Mouse (Mus musculus) olfactory bulb, adult 2 months (tissue): ENCODE measurements around the gene Fbxl13. TPM values are rescaled to one million over a fixed set of nuclear protein-coding genes. Genes with fewer than 3 reads are reported as not detected.

Experiments used
- H3K27ac ChIP-seq: fragments of 200-500 bp; 2 replicates; pipeline ENCODE4 v1.5.1; 2012; ENCODE audit warnings: low read depth, low read length; ENCODE audit not compliant: insufficient read depth
- H3K4me1 ChIP-seq: fragments of 200-500 bp; 2 replicates; pipeline ENCODE4 v1.6.1; 2012; ENCODE audit warnings: low read length; ENCODE audit not compliant: control insufficient read depth, insufficient read depth
- H3K4me3 ChIP-seq: fragments of 200-500 bp; 2 replicates; pipeline ENCODE4 v1.5.1; 2012; ENCODE audit warnings: mild to moderate bottlenecking, low read depth, low read length, moderate library complexity; ENCODE audit not compliant: insufficient read depth
- CTCF ChIP-seq: fragments of 200-500 bp; IDR thresholded peaks from 2 replicates; pipeline ENCODE4 v1.5.1; 2012; ENCODE audit warnings: low read depth, mild to moderate bottlenecking, low read length, moderate library complexity; ENCODE audit not compliant: insufficient read depth
- POLR2A ChIP-seq: fragments of 200-500 bp; IDR thresholded peaks from 2 replicates; pipeline ENCODE4 v1.6.1; 2012; ENCODE audit warnings: mild to moderate bottlenecking, low read depth, low read length, moderate library complexity; ENCODE audit not compliant: insufficient read depth
- WGBS: fragments of 180-500 bp; shearing (Covaris S2); methylation state at CpG from one replicate; pipeline ENCODE4 v1.1.7; 2018; 5-methylcytosine and 5-hydroxymethylcytosine counted together
- polyA plus RNA-seq: library from polyadenylated mRNA; stranded (reverse); fragments of >200 nt; gene quantifications from 2 replicates; pipeline ENCODE4 v1.2.4, GENCODE M21; 2012; ENCODE audit warnings: low replicate concordance; ENCODE audit not compliant: missing spikeins, insufficient read depth, insufficient read length

Fbxl13 gene
- polyA plus RNA-seq, 1 experiment = not detected

- H3K27ac ChIP-seq = no peak overlapping the region
- WGBS = 96% methylated on average over 9 of the region's 9 CpGs
- H3K4me3 ChIP-seq = no peak overlapping the region
- TF ChIP-seq POLR2A (no peak), CTCF (no peak)
- H3K4me1 ChIP-seq = peaks cover 13% of the 10 kb centered on the region
Observed at GRCm38 (mm10) chr5:21678363-21678762, 32.9 kb upstream of the Fbxl13 start.

DNA sequence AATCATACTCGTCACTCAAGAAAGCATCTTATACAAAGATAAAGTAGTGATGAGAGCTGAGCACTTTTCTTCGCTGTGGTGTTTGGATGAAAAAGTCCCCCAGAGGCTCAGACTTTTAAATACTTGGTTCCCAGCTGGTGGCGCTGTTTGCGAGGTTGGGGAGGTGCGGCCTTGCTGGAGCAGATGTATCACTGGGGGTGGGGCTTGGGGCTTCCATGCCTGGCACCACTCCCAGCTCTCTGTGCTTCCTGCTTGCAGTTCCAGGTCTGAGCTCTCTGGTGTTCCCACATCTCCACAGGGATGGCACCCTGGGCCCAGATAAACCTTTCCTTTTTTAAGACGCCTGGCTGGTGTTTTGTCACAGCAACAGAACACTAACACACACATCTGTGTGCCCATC is 32.5 kb upstream of the Fbxl13 start:
- H3K4me3 ChIP-seq = no peak overlapping the region
- 90% methylated on average over 6 of the region's 6 CpGs for WGBS
- no peak overlapping the region for H3K27ac ChIP-seq
- peaks cover 16% of the 10 kb centered on the region for H3K4me1 ChIP-seq
- TF ChIP-seq POLR2A (no peak), CTCF (no peak)

DNA sequence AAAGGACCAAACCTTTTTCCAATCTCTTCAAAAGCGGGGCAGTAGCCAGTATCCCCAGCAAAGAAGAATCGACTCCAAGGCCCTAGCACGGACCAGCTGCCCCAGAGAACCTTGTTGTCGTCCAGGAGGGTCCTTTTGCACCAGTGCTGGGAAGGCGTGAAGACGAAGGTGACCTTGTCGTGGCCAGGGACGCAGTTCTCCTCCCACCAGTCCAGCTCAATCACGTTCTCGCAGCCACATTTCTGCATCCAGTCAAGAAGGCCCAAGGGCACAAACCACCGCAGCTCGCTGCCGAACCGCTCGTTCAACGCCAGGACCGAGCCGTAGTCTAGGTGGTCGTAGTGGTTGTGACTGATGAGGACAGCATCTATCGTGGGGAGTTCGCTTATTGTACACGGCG is 30.1 kb upstream of the Fbxl13 start:
- TF ChIP-seq CTCF (no peak), POLR2A (no peak)
- no peak overlapping the region for H3K27ac ChIP-seq
- no peak overlapping the region for H3K4me3 ChIP-seq
- peaks cover 13% of the 10 kb centered on the region for H3K4me1 ChIP-seq
- WGBS = 99% methylated on average over 23 of the region's 23 CpGs

- H3K4me3 ChIP-seq = no peak overlapping the region
- WGBS = 85% methylated on average over 12 of the region's 12 CpGs
- no peak for TF ChIP-seq CTCF
- TF ChIP-seq POLR2A = no peak
- H3K27ac ChIP-seq = no peak overlapping the region
- H3K4me1 ChIP-seq = peaks cover 10% of the 10 kb centered on the region
Observed at GRCm38 (mm10) chr5:21675019-21675418, 29.6 kb upstream of the Fbxl13 start.

- Histone ChIP-seq H3K4me3 (no peak overlapping the region), H3K4me1 (peaks cover 5% of the 10 kb centered on the region), H3K27ac (no peak overlapping the region)
- no peak for TF ChIP-seq POLR2A
- TF ChIP-seq CTCF = no peak
- WGBS = 73% methylated on average over 9 of the region's 9 CpGs
Observed at GRCm38 (mm10) chr5:21673742-21674141, 28.3 kb upstream of the Fbxl13 start.

DNA sequence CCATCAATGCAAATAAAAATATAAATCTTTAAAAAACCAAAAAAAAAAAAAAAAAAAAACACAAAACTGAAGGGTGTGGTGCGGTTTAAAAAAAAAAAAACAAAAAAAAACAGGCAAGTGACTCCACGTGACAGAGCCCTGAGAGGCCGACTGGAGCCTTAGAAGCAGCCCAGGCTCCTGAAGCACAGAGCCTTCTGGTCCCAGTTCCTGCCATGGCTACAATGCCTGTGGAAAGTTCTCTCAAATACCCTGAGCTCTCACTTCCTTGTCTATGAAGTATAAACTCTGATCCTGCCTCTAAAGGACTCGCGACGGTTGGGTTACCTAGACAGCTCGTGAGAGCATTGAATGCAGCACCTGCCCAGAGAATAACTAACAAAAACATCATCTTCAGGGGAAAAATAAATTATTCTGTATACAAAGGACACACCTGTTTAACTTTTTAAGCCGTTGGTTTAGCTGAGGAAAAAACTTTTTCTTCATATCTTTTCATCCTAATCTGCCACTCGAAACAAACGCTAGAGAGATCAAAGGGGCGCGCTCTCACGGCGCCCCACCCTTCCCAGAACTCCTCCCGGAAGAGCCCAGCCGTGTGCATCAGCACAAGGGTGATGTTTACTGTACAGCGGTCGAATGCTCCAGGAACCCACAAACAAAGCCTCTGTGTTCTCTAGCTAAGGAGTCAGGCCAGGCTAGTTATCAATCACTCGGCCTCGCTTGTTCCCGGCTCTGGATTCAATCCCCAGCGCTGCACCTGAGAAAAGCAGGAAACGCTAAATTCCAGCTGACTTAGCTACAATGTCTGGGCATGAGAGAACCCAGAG is 27.6 kb upstream of the Fbxl13 start:
- H3K27ac ChIP-seq = no peak overlapping the region
- TF ChIP-seq POLR2A = no peak; the same call in 1 of the 2 replicates
- TF ChIP-seq CTCF = no peak
- peaks cover 5% of the 10 kb centered on the region for H3K4me1 ChIP-seq
- no peak overlapping the region for H3K4me3 ChIP-seq
- WGBS = 58% methylated on average over 23 of the region's 23 CpGs

DNA sequence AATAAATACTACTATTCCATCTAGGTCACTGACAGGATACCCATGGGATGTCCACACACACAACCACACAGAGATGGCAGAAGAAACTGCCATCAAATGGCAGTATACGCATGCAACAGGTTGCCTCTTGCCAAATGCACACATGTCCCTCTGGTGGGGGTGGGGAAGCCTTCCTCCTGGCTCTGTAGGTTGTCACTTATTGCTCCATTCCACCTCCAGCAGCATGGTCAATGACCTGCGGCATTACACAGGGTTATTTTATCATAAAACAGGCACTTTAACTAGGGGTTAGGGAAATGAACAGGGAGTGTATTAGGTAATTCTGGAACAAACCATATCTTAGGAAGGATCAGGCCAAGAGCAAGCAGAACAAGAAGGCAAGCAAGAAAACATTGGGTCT is 23.9 kb upstream of the Fbxl13 start:
- Histone ChIP-seq H3K27ac (no peak overlapping the region), H3K4me3 (no peak overlapping the region), H3K4me1 (peaks cover 8% of the 10 kb centered on the region)
- TF ChIP-seq CTCF = no peak
- TF ChIP-seq POLR2A = no peak
- 93% methylated on average over 2 of the region's 2 CpGs for WGBS

- Histone ChIP-seq H3K27ac (no peak overlapping the region), H3K4me1 (peaks cover 3% of the 10 kb centered on the region; the same call in 1 of the 2 replicates), H3K4me3 (no peak overlapping the region)
- TF ChIP-seq CTCF (no peak), POLR2A (no peak)
- 48% methylated on average over 8 of the region's 8 CpGs for WGBS
Observed at GRCm38 (mm10) chr5:21667191-21668137, 22.0 kb upstream of the Fbxl13 start.

DNA sequence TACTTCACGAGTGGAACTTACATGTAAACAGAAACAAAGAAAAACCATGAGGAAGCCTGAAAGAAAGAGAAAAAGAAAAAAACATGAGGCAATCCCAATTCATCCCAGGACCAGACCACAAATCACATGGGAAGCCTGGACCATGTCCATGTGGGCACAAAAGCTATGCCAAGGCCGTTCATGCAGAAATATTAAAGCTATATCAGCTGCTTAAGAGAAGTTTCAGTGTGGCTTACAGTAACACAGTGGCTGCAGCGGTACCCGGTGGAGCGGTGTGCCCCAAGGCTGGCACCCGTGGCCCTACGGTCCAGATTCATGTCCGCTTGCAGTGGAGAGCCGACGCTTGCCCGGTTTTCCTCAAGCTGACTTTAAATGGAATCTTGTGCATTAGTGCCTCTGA is 17.6 kb upstream of the Fbxl13 start:
- TF ChIP-seq POLR2A (no peak), CTCF (no peak)
- WGBS = 76% methylated on average over 11 of the region's 11 CpGs
- H3K27ac ChIP-seq = no peak overlapping the region

More for the DNA sequence above, 17.6 kb upstream of the Fbxl13 start:
- Histone ChIP-seq H3K4me3 (no peak overlapping the region), H3K4me1 (peaks cover 3% of the 10 kb centered on the region; the same call in 1 of the 2 replicates)
